Mouse (Mus musculus): ENCODE measurements around the gene Tmprss11b.
A peak's percentile ranks its signal among the peaks of the same experiment; 100 is the strongest.

Gene Tmprss11b

DNA sequence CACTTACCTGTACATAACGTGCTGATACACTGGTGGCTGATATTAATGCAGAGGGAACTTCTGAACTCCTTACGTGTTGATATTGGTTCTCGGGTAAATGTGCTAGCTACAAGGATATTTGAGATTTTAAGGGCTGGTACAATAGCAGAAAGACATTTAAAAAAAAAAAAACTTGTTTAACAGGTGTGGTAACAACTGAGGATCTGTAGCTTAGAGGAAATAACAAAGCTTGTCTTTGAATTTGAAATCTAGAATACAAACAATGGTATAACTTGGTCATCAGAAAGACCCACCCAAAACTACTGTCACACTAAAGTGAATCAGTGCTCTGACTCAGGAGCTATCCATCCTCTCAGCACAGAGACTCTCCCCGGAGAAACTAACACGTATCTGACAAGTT lies at the start of gene Tmprss11b:
TSS of gene Tmprss11b (minus strand) at position 101 of the 400 bp plus-strand sequence.
- DNase-seq (ENCODE audit: low spot score in 2 of 2): no peak

DNA sequence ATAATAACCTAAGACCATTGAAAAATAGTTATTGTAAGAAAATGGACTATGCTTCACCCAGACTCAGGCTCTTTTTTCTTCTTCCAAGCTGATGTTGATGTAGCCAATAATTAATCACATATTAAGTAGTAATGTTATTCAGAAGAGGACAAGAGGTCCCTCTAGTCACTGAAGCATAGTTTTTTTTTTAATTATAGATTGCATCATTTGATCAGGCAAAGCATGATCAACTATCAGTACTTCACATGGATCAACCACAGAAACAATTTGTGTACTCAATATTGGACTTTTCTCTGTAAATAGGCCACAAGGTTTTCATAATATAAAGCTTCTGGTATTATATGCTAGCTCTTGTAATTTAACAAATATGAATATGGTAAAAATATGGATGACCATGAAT lies 48.9 kb upstream of the Tmprss11b start:
- DNase-seq (ENCODE audit: low spot score in 2 of 2): no peak

DNA sequence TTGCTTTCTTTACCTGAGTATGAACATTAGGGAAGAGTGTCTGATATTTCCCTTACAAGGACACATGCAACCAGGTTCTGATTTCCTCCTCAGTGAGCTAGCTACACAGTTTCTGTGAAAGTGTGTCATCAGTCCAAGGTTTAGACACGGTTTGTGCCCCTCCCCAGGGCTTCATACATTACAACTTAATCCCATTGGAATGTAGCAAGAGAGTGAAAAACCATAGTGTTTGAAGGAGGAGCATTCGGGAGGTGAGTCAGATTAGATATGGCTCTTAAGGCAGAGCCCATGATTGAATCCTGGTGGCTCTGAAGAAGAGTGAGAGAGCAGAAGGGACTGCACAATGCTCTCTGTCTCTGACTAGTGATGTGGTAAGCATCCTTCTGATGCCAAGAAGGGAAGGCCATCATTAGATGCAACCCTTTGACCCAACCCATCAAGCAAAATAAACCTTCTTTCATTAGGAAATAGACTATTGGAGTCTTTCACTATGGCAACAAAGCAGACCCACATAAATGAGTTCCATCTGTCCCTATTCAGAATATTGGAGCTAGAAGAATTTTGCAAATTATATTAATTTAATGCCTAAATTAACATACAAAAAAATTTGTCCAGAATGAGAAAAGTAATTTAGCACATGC lies 46.8 kb upstream of the Tmprss11b start:
- no peak for DNase-seq (ENCODE audit: low spot score in 2 of 2)

DNA sequence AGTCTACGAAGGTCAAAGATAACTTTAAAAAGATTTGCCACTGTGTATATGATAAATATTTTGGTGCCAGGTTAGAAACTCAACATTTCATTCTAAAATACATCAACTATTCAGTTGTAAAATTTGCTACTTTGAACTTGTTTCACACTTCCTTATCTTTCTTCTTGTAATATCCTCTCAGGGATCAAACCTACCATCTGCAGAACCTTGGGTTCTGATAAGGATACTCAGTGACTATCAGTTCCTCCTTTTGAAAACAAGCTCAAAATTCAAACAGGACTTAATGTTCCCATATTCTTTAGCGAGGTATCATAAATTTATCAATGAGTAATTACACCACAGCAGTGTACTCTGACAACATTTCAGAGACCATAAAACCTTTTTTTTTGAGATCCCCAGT lies 38.8 kb upstream of the Tmprss11b start:
- DNase-seq (ENCODE audit: low spot score in 2 of 2): no peak

DNA sequence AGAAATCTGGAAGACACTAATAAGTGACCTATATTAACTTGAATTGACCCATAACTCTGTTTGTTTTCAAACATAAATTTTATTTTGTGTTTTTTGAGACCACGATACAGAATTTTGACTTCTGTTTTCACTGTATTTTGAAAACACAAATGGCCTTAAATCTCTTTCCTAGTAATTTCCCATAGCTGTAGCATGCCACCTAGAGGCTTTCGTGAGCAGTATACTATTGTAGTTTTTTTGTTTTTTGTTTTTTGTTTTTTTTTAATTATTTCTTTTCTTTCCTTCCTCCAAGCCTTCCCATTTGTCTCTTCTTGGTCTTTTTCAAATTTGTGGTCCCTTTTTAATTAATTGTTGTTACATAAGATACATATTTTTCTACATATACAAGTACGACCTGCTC lies 28.8 kb upstream of the Tmprss11b start:
- no peak for DNase-seq (ENCODE audit: low spot score in 2 of 2)

DNA sequence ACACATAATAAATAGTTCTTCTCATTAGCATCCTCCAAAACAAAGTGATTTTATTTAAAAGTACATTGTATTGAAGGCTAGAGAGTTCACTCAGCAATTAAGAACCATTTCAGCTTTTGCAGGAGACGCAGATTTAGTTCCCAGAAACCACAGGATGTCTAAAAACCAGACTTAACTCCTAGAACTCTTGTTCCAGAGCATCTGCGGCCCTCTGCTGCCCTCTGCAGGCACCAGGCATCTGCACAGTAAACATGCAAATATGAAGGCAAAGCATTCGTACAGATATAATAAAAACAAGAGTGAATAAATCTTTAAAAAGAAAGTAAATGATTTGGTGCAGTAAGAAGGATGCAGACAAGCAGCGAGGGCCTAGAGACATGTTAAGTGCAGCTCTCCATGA lies 8.5 kb upstream of the Tmprss11b start:
- DNase-seq (ENCODE audit: low spot score in 2 of 2): peak; percentile 79 to 86

DNA sequence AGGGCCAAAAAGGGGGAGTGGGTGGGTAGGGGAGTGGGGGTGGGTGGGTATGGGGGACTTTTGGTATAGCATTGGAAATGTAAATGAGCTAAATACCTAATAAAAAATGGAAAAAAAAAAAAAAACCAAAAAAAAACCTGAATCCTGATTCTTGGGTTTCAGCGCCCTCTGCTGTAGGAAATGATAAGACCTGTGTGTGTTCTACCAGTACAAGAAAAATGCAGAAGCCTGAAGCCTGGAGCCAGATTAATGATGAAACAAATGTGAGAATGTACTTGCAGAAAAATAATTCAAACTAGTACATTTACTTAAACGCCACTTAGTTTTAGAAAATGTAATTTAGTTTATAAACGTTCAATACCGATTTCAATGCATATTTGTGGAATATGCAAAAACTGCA lies 27.0 kb downstream of the Tmprss11b start:
- DNase-seq (ENCODE audit: low spot score in 2 of 2): peak; percentile 50 to 76

DNA sequence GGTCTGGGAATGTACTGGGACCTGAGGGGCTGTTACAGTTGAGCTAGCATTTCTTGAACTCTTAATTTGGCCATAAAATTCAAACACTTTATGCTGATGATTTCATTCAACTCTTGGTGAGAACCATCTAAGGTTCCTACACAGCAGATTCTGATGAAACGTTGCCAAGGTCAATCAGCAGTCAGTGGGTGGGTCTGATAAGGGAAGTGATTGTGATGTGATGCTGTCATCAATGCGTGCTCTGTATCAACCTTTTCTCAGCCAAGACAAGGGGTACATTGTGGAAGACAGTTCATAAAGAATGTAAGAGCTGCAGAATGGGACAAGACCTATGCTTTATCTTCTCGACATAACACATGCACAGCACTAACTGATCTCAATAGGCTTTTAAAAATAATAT lies 35.4 kb downstream of the Tmprss11b start:
- no peak for DNase-seq (ENCODE audit: low spot score in 2 of 2)

DNA sequence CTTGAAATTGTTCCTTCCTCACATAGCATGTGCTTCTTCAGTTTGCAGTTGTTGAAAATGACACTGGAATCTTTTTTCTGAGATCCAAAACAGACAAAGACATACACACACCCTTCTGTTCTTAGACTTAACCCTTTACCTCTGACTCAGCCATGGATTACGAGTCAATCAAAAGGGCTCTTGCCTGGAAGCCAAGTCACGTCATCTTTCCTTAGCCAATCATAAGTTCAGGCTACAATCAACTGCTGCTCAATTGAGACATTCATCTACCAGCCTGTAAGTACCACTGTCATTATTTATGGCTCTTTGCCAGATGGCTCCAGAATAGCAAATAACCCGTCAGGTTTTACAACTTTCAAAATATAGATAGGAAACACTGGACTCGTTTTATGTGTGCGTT lies 43.8 kb downstream of the Tmprss11b start, which contains the start of gene Tmprss11f:
TSS of gene Tmprss11f (minus strand) at position 101 of the 400 bp plus-strand sequence.
- DNase-seq (ENCODE audit: low spot score in 2 of 2): no peak

DNA sequence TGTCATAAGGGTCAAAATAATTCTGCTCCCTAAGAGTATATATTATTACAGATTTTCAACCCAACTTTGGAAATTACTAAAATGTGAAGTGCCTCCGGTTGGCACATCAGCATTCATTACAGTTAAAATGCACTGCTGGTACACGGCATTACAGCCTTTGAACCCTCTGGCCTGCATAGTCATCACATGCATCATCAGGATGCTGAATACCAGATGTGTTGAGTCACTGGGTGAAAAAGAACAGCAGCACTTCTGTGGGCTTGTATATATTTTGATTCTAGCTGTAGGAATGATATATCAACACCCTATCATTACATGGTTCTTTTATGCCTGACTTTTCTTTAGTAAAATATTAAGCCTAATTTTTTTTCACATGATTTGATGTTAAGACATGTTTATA lies 45.5 kb downstream of the Tmprss11b start:
- DNase-seq (ENCODE audit: low spot score in 2 of 2): no peak

DNA sequence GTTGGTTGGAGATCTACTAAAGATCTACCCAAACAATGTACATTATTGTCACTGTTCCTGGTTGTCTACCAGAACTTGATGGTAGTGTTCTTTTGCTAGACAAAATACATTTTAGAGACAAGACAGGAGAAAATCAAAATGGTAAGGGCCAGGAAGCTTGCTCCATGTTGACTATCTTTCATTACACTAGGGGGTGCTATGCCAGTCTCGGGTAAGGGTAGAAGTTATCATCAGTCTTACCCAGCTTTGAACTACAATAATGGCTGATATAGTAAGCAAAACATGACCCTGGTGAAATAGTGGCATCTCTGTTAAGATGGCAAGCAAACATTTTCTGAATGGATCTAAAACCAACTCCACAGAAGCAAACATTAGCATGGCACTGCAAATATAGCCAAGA lies 54.4 kb downstream of the Tmprss11b start:
- no peak for DNase-seq (ENCODE audit: low spot score in 2 of 2)

All from right cerebral cortex, postnatal 10 days (tissue).